Mouse (Mus musculus): ENCODE measurements around the gene Htr1f. TPM values are rescaled to one million over a fixed set of nuclear protein-coding genes. Genes with fewer than 3 reads are reported as not detected.
"Not testable (repeated sequence)": the region's sequence is repeated elsewhere in the genome, so short reads cannot be mapped to it uniquely, and the experiment has no call there.

Htr1f gene
- 0.32 and 0.49 TPM in 2 replicates for polyA plus RNA-seq (2015; fragmentation: Nextera tagmentation; extraction: Ambion mirVana)

GRCm38 (mm10) chr16:65105184-65105931 is at the start of gene Htr1f:
TSS of gene Htr1f (minus strand) at chr16:65105854.
- peak within 1 kb of the TSS; percentile 32 for H3K9ac ChIP-seq
- H3K9me3 ChIP-seq = no peaks in the 10 kb centered on the region
- H3K4me3 ChIP-seq = peak within 1 kb of the TSS; percentile 49
- ATAC-seq (replicated peaks) = peak; percentile 87
- H3K27ac ChIP-seq = no peak within 1 kb of the TSS
- peak within 1 kb of the TSS; percentile 91 for H3K4me2 ChIP-seq
- no peaks in the 10 kb centered on the region for H3K36me3 ChIP-seq (replicated peaks)
- peaks cover 7% of the 10 kb centered on the region for H3K27me3 ChIP-seq (replicated peaks)
- 5% methylated on average over 40 of the region's 41 CpGs for WGBS
- H3K4me1 ChIP-seq = 0 out of 2 replicates have a peak, but pooled peaks cover 4% of the 10 kb centered on the region

GRCm38 (mm10) chr16:65139771-65140170 is 34.1 kb upstream of the Htr1f start:
- 81% methylated on average over 2 of the region's 2 CpGs for WGBS
- Histone ChIP-seq H3K9ac (no peak overlapping the region), H3K9me3 (no peaks in the 10 kb centered on the region), H3K27me3 (replicated peaks) (no peaks in the 10 kb centered on the region), H3K4me2 (no peak overlapping the region), H3K36me3 (replicated peaks) (no peaks in the 10 kb centered on the region), H3K4me3 (no peak overlapping the region), H3K4me1 (no peaks in the 10 kb centered on the region), H3K27ac (no peak overlapping the region)
- no peak for ATAC-seq (replicated peaks)

- ATAC-seq (replicated peaks) = no peak
- H3K27me3 ChIP-seq (replicated peaks) = no peaks in the 10 kb centered on the region
- H3K9ac ChIP-seq = no peak overlapping the region
- H3K4me1 ChIP-seq = no peaks in the 10 kb centered on the region
- H3K36me3 ChIP-seq (replicated peaks) = no peaks in the 10 kb centered on the region
- no peak overlapping the region for H3K4me2 ChIP-seq
- 86% methylated on average over 2 of the region's 2 CpGs for WGBS
- H3K4me3 ChIP-seq = no peak overlapping the region
- no peak overlapping the region for H3K27ac ChIP-seq
- no peaks in the 10 kb centered on the region for H3K9me3 ChIP-seq
Measured at GRCm38 (mm10) chr16:65129391-65129790, 23.7 kb upstream of the Htr1f start.

GRCm38 (mm10) chr16:65127846-65128245 is 22.2 kb upstream of the Htr1f start:
- no peak overlapping the region for H3K4me3 ChIP-seq
- no peaks in the 10 kb centered on the region for H3K9me3 ChIP-seq
- H3K36me3 ChIP-seq (replicated peaks) = no peaks in the 10 kb centered on the region
- H3K9ac ChIP-seq = no peak overlapping the region
- ATAC-seq (replicated peaks) = no peak
- no peak overlapping the region for H3K4me2 ChIP-seq
- H3K27ac ChIP-seq = no peak overlapping the region
- no peaks in the 10 kb centered on the region for H3K4me1 ChIP-seq
- H3K27me3 ChIP-seq (replicated peaks) = no peaks in the 10 kb centered on the region
- 92% methylated on average over 3 of the region's 3 CpGs for WGBS

- Histone ChIP-seq H3K9ac (no peak overlapping the region), H3K27ac (no peak overlapping the region), H3K4me1 (no peaks in the 10 kb centered on the region), H3K27me3 (replicated peaks) (no peaks in the 10 kb centered on the region), H3K9me3 (no peaks in the 10 kb centered on the region), H3K4me2 (no peak overlapping the region), H3K4me3 (no peak overlapping the region), H3K36me3 (replicated peaks) (no peaks in the 10 kb centered on the region)
- ATAC-seq (replicated peaks) = no peak
- WGBS = 91% methylated on average over 1 of the region's 1 CpGs
Measured at GRCm38 (mm10) chr16:65112221-65112620, 6.6 kb upstream of the Htr1f start.

GRCm38 (mm10) chr16:65093552-65093951 is 12.1 kb downstream of the Htr1f start:
- H3K4me3 ChIP-seq = no peak overlapping the region
- no peak for ATAC-seq (replicated peaks)
- no peaks in the 10 kb centered on the region for H3K36me3 ChIP-seq (replicated peaks)
- H3K9me3 ChIP-seq = no peaks in the 10 kb centered on the region
- no peaks in the 10 kb centered on the region for H3K4me1 ChIP-seq
- no peak overlapping the region for H3K27ac ChIP-seq
- no peak overlapping the region for H3K4me2 ChIP-seq
- 93% methylated on average over 5 of the region's 5 CpGs for WGBS
- H3K9ac ChIP-seq = no peak overlapping the region
- no peaks in the 10 kb centered on the region for H3K27me3 ChIP-seq (replicated peaks)

GRCm38 (mm10) chr16:65083475-65083874 is 22.2 kb downstream of the Htr1f start:
- no peaks in the 10 kb centered on the region for H3K9me3 ChIP-seq
- no peak overlapping the region for H3K9ac ChIP-seq
- no peak overlapping the region for H3K27ac ChIP-seq
- no peaks in the 10 kb centered on the region for H3K27me3 ChIP-seq (replicated peaks)
- H3K4me1 ChIP-seq = no peaks in the 10 kb centered on the region
- 33% methylated on average over 2 of the region's 2 CpGs for WGBS
- H3K4me3 ChIP-seq = no peak overlapping the region
- ATAC-seq (replicated peaks) = no peak
- H3K4me2 ChIP-seq = no peak overlapping the region
- H3K36me3 ChIP-seq (replicated peaks) = no peaks in the 10 kb centered on the region

GRCm38 (mm10) chr16:65069867-65070266 is 35.8 kb downstream of the Htr1f start:
- Histone ChIP-seq H3K27me3 (replicated peaks) (no peaks in the 10 kb centered on the region), H3K4me2 (no peak overlapping the region), H3K4me1 (no peaks in the 10 kb centered on the region), H3K36me3 (replicated peaks) (no peaks in the 10 kb centered on the region), H3K27ac (no peak overlapping the region), H3K9ac (no peak overlapping the region), H3K4me3 (no peak overlapping the region), H3K9me3 (no peaks in the 10 kb centered on the region)
- ATAC-seq (replicated peaks) = no peak
- 80% methylated on average over 1 of the region's 1 CpGs for WGBS

GRCm38 (mm10) chr16:65066264-65066663 is 39.4 kb downstream of the Htr1f start:
- Histone ChIP-seq H3K9ac (no peak overlapping the region), H3K4me1 (no peaks in the 10 kb centered on the region), H3K9me3 (no peaks in the 10 kb centered on the region), H3K4me3 (no peak overlapping the region), H3K27ac (no peak overlapping the region), H3K4me2 (no peak overlapping the region), H3K27me3 (replicated peaks) (no peaks in the 10 kb centered on the region), H3K36me3 (replicated peaks) (no peaks in the 10 kb centered on the region)
- no peak for ATAC-seq (replicated peaks)

- H3K4me3 ChIP-seq; H3K4me1 ChIP-seq; H3K36me3 ChIP-seq (replicated peaks); H3K9ac ChIP-seq; H3K27me3 ChIP-seq (replicated peaks); H3K27ac ChIP-seq; H3K9me3 ChIP-seq; ATAC-seq (replicated peaks); H3K4me2 ChIP-seq: not testable (repeated sequence)
- WGBS = 89% methylated on average over 5 of the region's 5 CpGs
Measured at GRCm38 (mm10) chr16:65037660-65038425, 67.8 kb downstream of the Htr1f start.

GRCm38 (mm10) chr16:65029675-65030074 is 76.0 kb downstream of the Htr1f start:
- Histone ChIP-seq H3K27ac (no peak overlapping the region), H3K9ac (no peak overlapping the region), H3K4me1 (no peaks in the 10 kb centered on the region), H3K36me3 (replicated peaks) (no peaks in the 10 kb centered on the region), H3K27me3 (replicated peaks) (no peaks in the 10 kb centered on the region), H3K4me3 (no peak overlapping the region), H3K9me3 (no peaks in the 10 kb centered on the region), H3K4me2 (no peak overlapping the region)
- no peak for ATAC-seq (replicated peaks)
- WGBS = 75% methylated on average over 1 of the region's 1 CpGs

GRCm38 (mm10) chr16:65022364-65022763 is 83.3 kb downstream of the Htr1f start:
- no peaks in the 10 kb centered on the region for H3K4me1 ChIP-seq
- no peaks in the 10 kb centered on the region for H3K27me3 ChIP-seq (replicated peaks)
- no peak overlapping the region for H3K27ac ChIP-seq
- no peak for ATAC-seq (replicated peaks)
- no peak overlapping the region for H3K9ac ChIP-seq
- H3K4me2 ChIP-seq = no peak overlapping the region
- H3K9me3 ChIP-seq = no peaks in the 10 kb centered on the region
- WGBS = 83% methylated on average over 3 of the region's 3 CpGs
- no peak overlapping the region for H3K4me3 ChIP-seq
- no peaks in the 10 kb centered on the region for H3K36me3 ChIP-seq (replicated peaks)

GRCm38 (mm10) chr16:65018710-65019109 is 86.9 kb downstream of the Htr1f start:
- Histone ChIP-seq H3K9ac (no peak overlapping the region), H3K27ac (no peak overlapping the region), H3K4me2 (no peak overlapping the region), H3K4me3 (no peak overlapping the region), H3K27me3 (replicated peaks) (no peaks in the 10 kb centered on the region), H3K9me3 (no peaks in the 10 kb centered on the region), H3K36me3 (replicated peaks) (no peaks in the 10 kb centered on the region), H3K4me1 (no peaks in the 10 kb centered on the region)
- WGBS = 91% methylated on average over 1 of the region's 1 CpGs
- ATAC-seq (replicated peaks) = no peak

Data from midbrain, embryonic 15.5 days (tissue).